In the genomic region with DNA sequence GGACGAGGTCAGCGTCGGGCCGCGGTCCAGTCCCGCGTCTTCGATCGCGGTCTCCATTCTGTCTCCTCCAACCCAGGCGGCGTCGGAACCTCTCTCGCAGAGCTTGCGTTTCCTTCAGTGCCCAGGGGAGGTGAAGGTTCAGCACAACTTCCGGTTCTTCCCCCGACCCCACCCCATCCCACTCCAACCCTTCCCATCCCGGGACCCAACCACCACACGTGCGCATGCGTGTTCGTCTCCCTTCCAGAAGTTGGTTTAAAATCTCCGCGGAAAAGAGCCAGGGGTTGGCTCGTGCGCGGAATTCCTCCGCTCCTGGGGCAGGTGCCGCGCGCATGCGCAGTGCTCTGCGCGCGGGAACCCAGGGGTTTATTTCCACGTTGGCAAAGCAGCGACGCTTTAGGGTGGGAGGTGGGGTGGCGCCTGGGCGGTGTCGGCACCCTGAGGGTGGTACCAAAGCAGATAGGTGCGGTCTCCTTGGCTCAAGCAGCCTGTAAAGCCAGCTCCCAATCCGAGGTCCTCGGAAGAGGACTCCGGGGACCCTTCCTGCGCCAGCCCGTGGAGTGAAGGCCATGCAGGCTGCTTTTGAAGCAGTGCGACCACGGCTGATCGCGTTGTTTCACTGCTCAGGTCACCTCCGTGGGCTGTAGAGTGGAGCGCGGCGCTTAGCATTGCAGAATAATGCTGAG, we compare ENCODE assay signal across 8 mouse cellular contexts. TPM values are rescaled to one million over a fixed set of nuclear protein-coding genes. Genes with fewer than 3 reads are reported as not detected.
DNase-seq lines count a peak whose midpoint lies in the region; ATAC-seq lines count a peak whose summit lies in the region.

Gene 2310057M21Rik, minus strand, starts transcription at position 145 of the 686 bp plus-strand sequence.

- peak; percentile 91 for ATAC-seq in megakaryocyte progenitor cell, adult 5-6 weeks (replicated peaks; ENCODE audit: poor library complexity)

- DNase-seq in adrenal gland, adult (ENCODE audit: inconsistent age in 2 of 2, low spot score in 1 of 2) = peak; percentile 96 to 98
- DNase-seq in embryo, embryonic 10 days (ENCODE audit: low spot score) = peak; percentile 99
- DNase-seq in gastrocnemius, postnatal 10 days = peak; percentile 93
- DNase-seq in induced T-regulatory cell, adult 2 months (ENCODE audit: low read depth) = peak; percentile 94
- DNase-seq in left cerebral cortex, adult 9 months (ENCODE audit: low spot score in 2 of 2) = peak; percentile 90 to 95
- DNase-seq in right cerebral cortex, postnatal 36 days (ENCODE audit: low spot score in 2 of 2) = peak; percentile 87 to 93
- peak; percentile 98 for DNase-seq in yolk sac, embryonic 10.5 days (ENCODE audit: low spot score)

RNA-seq across cellular contexts. Expression of gene 2310057M21Rik, which starts in this region (rescaled TPM):
- 10 to 100 TPM; 14.2 to 15.0 TPM for total RNA-seq in gastrocnemius, postnatal 10 days (2021)
- 11.0 and 21.7 TPM in 2 replicates for total RNA-seq in megakaryocyte progenitor cell, adult 5-6 weeks (2015)
- 5.6 and 8.7 TPM in 2 replicates for total RNA-seq in megakaryocyte progenitor cell, adult 5-6 weeks (2017)

Comparison
In these comparisons a context has a peak if more than half of its experiments do, and no peak if none do; other contexts are left out.
1. Peak in every context shown above with its lines: DNase-seq and ATAC-seq.